Mouse (Mus musculus): ENCODE measurements around the gene Chrna1. TPM values are rescaled to one million over a fixed set of nuclear protein-coding genes. Genes with fewer than 3 reads are reported as not detected.

Gene Chrna1
- polyA plus RNA-seq, 1 experiment: 391 TPM

DNA sequence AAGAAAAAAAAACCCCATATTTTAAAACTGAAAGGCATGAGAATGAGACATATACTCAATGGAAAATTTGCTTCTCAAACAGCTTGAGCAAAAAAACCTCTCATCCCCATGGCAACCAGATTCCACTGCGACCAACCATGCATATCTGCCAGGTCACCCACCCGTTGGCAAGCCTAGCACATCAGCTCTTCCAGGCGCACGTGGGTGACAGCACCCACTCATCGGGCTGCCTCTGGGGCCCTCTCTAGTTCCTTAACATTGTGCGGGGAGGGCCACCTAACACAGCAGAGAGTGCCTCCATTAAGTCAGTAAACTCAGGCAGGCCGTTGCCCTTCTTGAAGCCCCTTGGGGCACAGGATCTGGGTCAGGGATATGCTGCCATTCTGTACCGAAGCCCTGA, 24.9 kb upstream of the Chrna1 start:
- TF ChIP-seq TCF12 (IDR thresholded peaks at IDR 0.05; ENCODE audit: insufficient read depth, poor library complexity, severe bottlenecking) (no peak), MYOD1 (IDR thresholded peaks at IDR 0.05; ENCODE audit: control insufficient read depth in 1 of 3, insufficient read length in 2 of 3, low read depth in 2 of 3) (no peak), E2F4 (IDR thresholded peaks at IDR 0.05; ENCODE audit: insufficient read depth) (no peak), USF1 (IDR thresholded peaks at IDR 0.05; ENCODE audit: low read depth) (no peak), TCF3 (IDR thresholded peaks at IDR 0.05; ENCODE audit: insufficient read length, low read depth) (no peak), CEBPB (IDR thresholded peaks at IDR 0.05; ENCODE audit: insufficient read depth, poor library complexity, severe bottlenecking) (no peak), MAX (IDR thresholded peaks at IDR 0.05; ENCODE audit: low read depth) (no peak), REST (IDR thresholded peaks at IDR 0.05; ENCODE audit: insufficient read depth, insufficient read length) (no peak)
- H3ac ChIP-seq (ENCODE audit: control insufficient read depth, insufficient read length): no peak overlapping the region

DNA sequence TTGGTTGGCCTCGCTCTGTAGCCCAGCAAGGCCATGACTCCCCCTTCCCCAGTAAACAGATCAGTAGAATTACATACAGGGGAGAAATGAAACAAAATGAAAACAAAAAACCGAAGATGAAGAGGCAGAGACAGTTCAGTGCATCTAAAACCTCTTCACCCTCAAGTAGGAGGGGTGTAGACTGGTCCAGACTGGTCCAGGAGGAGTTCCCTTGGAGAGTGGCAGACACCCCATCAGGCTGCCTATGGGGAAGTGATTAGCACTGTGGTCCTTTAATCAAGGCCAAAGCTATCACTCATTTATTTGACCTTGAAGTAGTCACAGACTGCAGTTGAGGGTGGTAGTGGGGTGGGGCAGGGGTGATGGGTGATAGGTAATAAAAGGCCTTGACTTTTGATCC, 24.4 kb upstream of the Chrna1 start:
- Histone ChIP-seq H3ac (ENCODE audit: control insufficient read depth, insufficient read length) (no peak overlapping the region), H3K79me2 (ENCODE audit: control insufficient read depth, insufficient read depth) (no peaks in the 10 kb centered on the region), H3K36me3 (ENCODE audit: control insufficient read depth, insufficient read depth) (no peaks in the 10 kb centered on the region), H3K27me3 (ENCODE audit: control insufficient read depth, insufficient read depth, insufficient read length) (no peaks in the 10 kb centered on the region), H3K4me2 (ENCODE audit: low read depth) (no peak overlapping the region), H3K4me3 (no peak overlapping the region)
- TF ChIP-seq REST (IDR thresholded peaks at IDR 0.05; ENCODE audit: insufficient read depth, insufficient read length) (no peak), MYOG (IDR thresholded peaks at IDR 0.05; ENCODE audit: control insufficient read depth in 1 of 3, insufficient read depth in 1 of 3, insufficient read length in 2 of 3, low read depth in 2 of 3) (no peak), TCF3 (IDR thresholded peaks at IDR 0.05; ENCODE audit: insufficient read length, low read depth) (no peak), POLR2AphosphoS2 (IDR thresholded peaks at IDR 0.05; ENCODE audit: insufficient read length, low read depth) (no peak), MYOD1 (IDR thresholded peaks at IDR 0.05; ENCODE audit: control insufficient read depth in 1 of 3, insufficient read length in 2 of 3, low read depth in 2 of 3) (no peak), E2F4 (IDR thresholded peaks at IDR 0.05; ENCODE audit: insufficient read depth) (no peak), SRF (IDR thresholded peaks at IDR 0.05; ENCODE audit: control insufficient read depth, insufficient read length, low read depth) (no peak), USF1 (IDR thresholded peaks at IDR 0.05; ENCODE audit: low read depth) (no peak), POLR2A (IDR thresholded peaks at IDR 0.05; ENCODE audit: insufficient read length, low read depth) (no peak)

More for the DNA sequence above, 24.9 kb upstream of the Chrna1 start:
- Histone ChIP-seq H3K79me2 (ENCODE audit: control insufficient read depth, insufficient read depth) (no peaks in the 10 kb centered on the region), H3K4me3 (no peak overlapping the region), H3K4me2 (ENCODE audit: low read depth) (no peak overlapping the region), H3K27me3 (ENCODE audit: control insufficient read depth, insufficient read depth, insufficient read length) (no peaks in the 10 kb centered on the region), H3K36me3 (ENCODE audit: control insufficient read depth, insufficient read depth) (no peaks in the 10 kb centered on the region)

GRCm38 (mm10) chr2:73600650-73601049, 20.5 kb upstream of the Chrna1 start:
- no peak overlapping the region for H3K4me3 ChIP-seq
- no peak overlapping the region for H3ac ChIP-seq (ENCODE audit: control insufficient read depth, insufficient read length)
- H3K36me3 ChIP-seq (ENCODE audit: control insufficient read depth, insufficient read depth): no peaks in the 10 kb centered on the region
- TF ChIP-seq REST (IDR thresholded peaks at IDR 0.05; ENCODE audit: insufficient read depth, insufficient read length) (no peak), POLR2AphosphoS2 (IDR thresholded peaks at IDR 0.05; ENCODE audit: insufficient read length, low read depth) (no peak), SRF (IDR thresholded peaks at IDR 0.05; ENCODE audit: control insufficient read depth, insufficient read length, low read depth) (no peak), POLR2A (IDR thresholded peaks at IDR 0.05; ENCODE audit: insufficient read length, low read depth) (no peak), TCF12 (IDR thresholded peaks at IDR 0.05; ENCODE audit: insufficient read depth, poor library complexity, severe bottlenecking) (no peak), TCF3 (IDR thresholded peaks at IDR 0.05; ENCODE audit: insufficient read length, low read depth) (no peak), CEBPB (IDR thresholded peaks at IDR 0.05; ENCODE audit: insufficient read depth, poor library complexity, severe bottlenecking) (no peak), MYOD1 (IDR thresholded peaks at IDR 0.05; ENCODE audit: control insufficient read depth in 1 of 3, insufficient read length in 2 of 3, low read depth in 2 of 3) (no peak), MYOG (IDR thresholded peaks at IDR 0.05; ENCODE audit: control insufficient read depth in 1 of 3, insufficient read depth in 1 of 3, insufficient read length in 2 of 3, low read depth in 2 of 3) (no peak), USF1 (IDR thresholded peaks at IDR 0.05; ENCODE audit: low read depth) (no peak), MAX (IDR thresholded peaks at IDR 0.05; ENCODE audit: low read depth) (no peak), E2F4 (IDR thresholded peaks at IDR 0.05; ENCODE audit: insufficient read depth) (no peak)
- no peak overlapping the region for H3K4me2 ChIP-seq (ENCODE audit: low read depth)
- no peaks in the 10 kb centered on the region for H3K27me3 ChIP-seq (ENCODE audit: control insufficient read depth, insufficient read depth, insufficient read length)
- H3K79me2 ChIP-seq (ENCODE audit: control insufficient read depth, insufficient read depth): no peaks in the 10 kb centered on the region

- Histone ChIP-seq H3ac (ENCODE audit: control insufficient read depth, insufficient read length) (no peak overlapping the region), H3K4me2 (ENCODE audit: low read depth) (no peak overlapping the region), H3K4me3 (no peak overlapping the region), H3K27me3 (ENCODE audit: control insufficient read depth, insufficient read depth, insufficient read length) (no peaks in the 10 kb centered on the region), H3K79me2 (ENCODE audit: control insufficient read depth, insufficient read depth) (no peaks in the 10 kb centered on the region), H3K36me3 (ENCODE audit: control insufficient read depth, insufficient read depth) (no peaks in the 10 kb centered on the region)
- TF ChIP-seq E2F4 (IDR thresholded peaks at IDR 0.05; ENCODE audit: insufficient read depth) (no peak), POLR2A (IDR thresholded peaks at IDR 0.05; ENCODE audit: insufficient read length, low read depth) (no peak), REST (IDR thresholded peaks at IDR 0.05; ENCODE audit: insufficient read depth, insufficient read length) (no peak), TCF3 (IDR thresholded peaks at IDR 0.05; ENCODE audit: insufficient read length, low read depth) (no peak), MYOD1 (IDR thresholded peaks at IDR 0.05; ENCODE audit: control insufficient read depth in 1 of 3, insufficient read length in 2 of 3, low read depth in 2 of 3) (no peak), SRF (IDR thresholded peaks at IDR 0.05; ENCODE audit: control insufficient read depth, insufficient read length, low read depth) (no peak), CEBPB (IDR thresholded peaks at IDR 0.05; ENCODE audit: insufficient read depth, poor library complexity, severe bottlenecking) (no peak), MYOG (IDR thresholded peaks at IDR 0.05; ENCODE audit: control insufficient read depth in 1 of 3, insufficient read depth in 1 of 3, insufficient read length in 2 of 3, low read depth in 2 of 3) (no peak), TCF12 (IDR thresholded peaks at IDR 0.05; ENCODE audit: insufficient read depth, poor library complexity, severe bottlenecking) (no peak), POLR2AphosphoS2 (IDR thresholded peaks at IDR 0.05; ENCODE audit: insufficient read length, low read depth) (no peak), MAX (IDR thresholded peaks at IDR 0.05; ENCODE audit: low read depth) (no peak), USF1 (IDR thresholded peaks at IDR 0.05; ENCODE audit: low read depth) (no peak)
Measured at GRCm38 (mm10) chr2:73597772-73598171, 17.6 kb upstream of the Chrna1 start.

- H3K79me2 ChIP-seq (ENCODE audit: control insufficient read depth, insufficient read depth): no peaks in the 10 kb centered on the region
- no peak overlapping the region for H3K4me2 ChIP-seq (ENCODE audit: low read depth)
- H3K36me3 ChIP-seq (ENCODE audit: control insufficient read depth, insufficient read depth): no peaks in the 10 kb centered on the region
- no peak overlapping the region for H3K4me3 ChIP-seq
- TF ChIP-seq CEBPB (IDR thresholded peaks at IDR 0.05; ENCODE audit: insufficient read depth, poor library complexity, severe bottlenecking) (no peak), MAX (IDR thresholded peaks at IDR 0.05; ENCODE audit: low read depth) (no peak), MYOD1 (IDR thresholded peaks at IDR 0.05; ENCODE audit: control insufficient read depth in 1 of 3, insufficient read length in 2 of 3, low read depth in 2 of 3) (no peak), TCF3 (IDR thresholded peaks at IDR 0.05; ENCODE audit: insufficient read length, low read depth) (no peak), REST (IDR thresholded peaks at IDR 0.05; ENCODE audit: insufficient read depth, insufficient read length) (no peak), POLR2A (IDR thresholded peaks at IDR 0.05; ENCODE audit: insufficient read length, low read depth) (no peak), E2F4 (IDR thresholded peaks at IDR 0.05; ENCODE audit: insufficient read depth) (no peak), MYOG (IDR thresholded peaks at IDR 0.05; ENCODE audit: control insufficient read depth in 1 of 3, insufficient read depth in 1 of 3, insufficient read length in 2 of 3, low read depth in 2 of 3) (no peak), POLR2AphosphoS2 (IDR thresholded peaks at IDR 0.05; ENCODE audit: insufficient read length, low read depth) (no peak), USF1 (IDR thresholded peaks at IDR 0.05; ENCODE audit: low read depth) (no peak), SRF (IDR thresholded peaks at IDR 0.05; ENCODE audit: control insufficient read depth, insufficient read length, low read depth) (no peak), TCF12 (IDR thresholded peaks at IDR 0.05; ENCODE audit: insufficient read depth, poor library complexity, severe bottlenecking) (no peak)
- H3K27me3 ChIP-seq (ENCODE audit: control insufficient read depth, insufficient read depth, insufficient read length): no peaks in the 10 kb centered on the region
- H3ac ChIP-seq (ENCODE audit: control insufficient read depth, insufficient read length): no peak overlapping the region
Measured at GRCm38 (mm10) chr2:73596786-73597185, 16.6 kb upstream of the Chrna1 start.

All from myocyte (in vitro differentiated cells).